ENCODE assay signal across 8 mouse cellular contexts in genomic region chr16:36934841-36935620, GRCm38 (mm10). TPM values are rescaled to one million over a fixed set of nuclear protein-coding genes. Genes with fewer than 3 reads are reported as not detected.
DNase-seq lines count a peak whose midpoint lies in the region; ATAC-seq and TF ChIP-seq lines count a peak whose summit lies in the region.

Hcls1 (plus strand) TSS chr16:36934983.

- no peaks in the 10 kb centered on the region; the same call in 1 of the 2 replicates for H3K36me3 ChIP-seq in testis, adult 2 months (ENCODE audit: control insufficient read depth, insufficient read depth, low read length)
- peaks cover 34% of the 10 kb centered on the region for H3K36me3 ChIP-seq in limb, embryonic 15.5 days

- no peak for TF ChIP-seq CTCF in testis, adult 2 months (IDR thresholded peaks at IDR 0.05; ENCODE audit: control insufficient read depth, insufficient read depth, insufficient replicate concordance, low read depth, low read length)
- TF ChIP-seq CTCF in olfactory bulb, adult 2 months (IDR thresholded peaks at IDR 0.05; ENCODE audit: insufficient read depth, low read depth, low read length) = no peak

- TF ChIP-seq POLR2A in testis, adult 2 months (IDR thresholded peaks at IDR 0.05; ENCODE audit: control insufficient read depth, low read depth, low read length) = no peak
- TF ChIP-seq POLR2A in olfactory bulb, adult 2 months (IDR thresholded peaks at IDR 0.05; ENCODE audit: insufficient read depth, low read depth, low read length) = no peak

- H3K27ac ChIP-seq in testis, adult 2 months (ENCODE audit: control insufficient read depth, insufficient read depth, low read depth, low read length) = peak within 1 kb of the TSS; percentile 33; the same call in 1 of the 2 replicates
- peak within 1 kb of the TSS; percentile 8; the same call in 1 of the 2 replicates for H3K27ac ChIP-seq in limb, embryonic 15.5 days
- no peak within 1 kb of the TSS for H3K27ac ChIP-seq in olfactory bulb, adult 2 months (ENCODE audit: insufficient read depth, low read depth, low read length)

- H3K27me3 ChIP-seq in testis, adult 2 months (ENCODE audit: control insufficient read depth, insufficient read depth, low read length) = no peaks in the 10 kb centered on the region
- H3K27me3 ChIP-seq in limb, embryonic 15.5 days = no peaks in the 10 kb centered on the region

- H3K4me1 ChIP-seq in testis, adult 2 months (ENCODE audit: control insufficient read depth, insufficient read depth, low read length) = no peaks in the 10 kb centered on the region
- H3K4me1 ChIP-seq in limb, embryonic 15.5 days = 0 out of 2 replicates have a peak, but pooled peaks cover 2% of the 10 kb centered on the region
- no peaks in the 10 kb centered on the region for H3K4me1 ChIP-seq in olfactory bulb, adult 2 months (ENCODE audit: control insufficient read depth, insufficient read depth, low read length)

- no peak within 1 kb of the TSS for H3K9ac ChIP-seq in limb, embryonic 15.5 days

- no peak within 1 kb of the TSS for H3K4me2 ChIP-seq in limb, embryonic 15.5 days

- no peak for ATAC-seq in limb, embryonic 15.5 days (ENCODE audit: insufficient number of reproducible peaks, low FRiP score, low TSS enrichment, low read depth)
- ATAC-seq in frontal cortex, adult (ENCODE audit: low TSS enrichment) = no peak

- H3K9me3 ChIP-seq in limb, embryonic 15.5 days = no peaks in the 10 kb centered on the region

- 63% methylated on average over 7 of the region's 7 CpGs for WGBS in limb, embryonic 15.5 days
- WGBS in olfactory bulb, adult 2 months = 73% methylated on average over 7 of the region's 7 CpGs

- H3K4me3 ChIP-seq in testis, adult 2 months (ENCODE audit: control insufficient read depth, low read depth, low read length) = no peak within 1 kb of the TSS
- H3K4me3 ChIP-seq in limb, embryonic 15.5 days = no peak within 1 kb of the TSS
- no peak within 1 kb of the TSS for H3K4me3 ChIP-seq in olfactory bulb, adult 2 months (ENCODE audit: insufficient read depth, low read depth, low read length)

- DNase-seq in testis, postnatal 14 days (ENCODE audit: low spot score) = no peak
- DNase-seq in heart, adult 18-20 months = peak; percentile 59 to 70
- DNase-seq in cerebellum, postnatal 25 days = no peak
- DNase-seq in right cerebral cortex, postnatal 36 days (ENCODE audit: low spot score in 2 of 2) = no peak

RNA-seq across cellular contexts. Expression of gene Hcls1, which starts in this region (rescaled TPM):
- 0.72 and 0.75 TPM in 2 replicates for polyA plus RNA-seq in testis, adult 2 months (2012; rRNA removed)
- 10 to 100 TPM in 1 of 2 experiments, 1 to 10 TPM in 1; 10.0 to 12.4 TPM for total RNA-seq in heart, adult 18-20 months (2021)
- polyA plus RNA-seq in limb, embryonic 15.5 days (2015; fragmentation: Nextera tagmentation; extraction: Ambion mirVana) = 7.6 and 9.1 TPM in 2 replicates
- 152 TPM in 1 of 2 replicates, not detected in the other for polyA plus RNA-seq in olfactory bulb, adult 2 months (2012; ENCODE audit: insufficient read depth, insufficient read length, low replicate concordance, missing spikeins)

Comparison
In these comparisons a context has a peak if more than half of its experiments do, and no peak if none do; other contexts are left out.
1. DNase-seq: peak in heart, adult 18-20 months (2 of 2); none in testis, postnatal 14 days (single experiment), cerebellum, postnatal 25 days (0 of 2) and right cerebral cortex, postnatal 36 days (0 of 2).